In genomic region chr16:29330948-29331347, GRCm38 (mm10) we compare ENCODE assay signal across 23 mouse cellular contexts. TPM values are rescaled to one million over a fixed set of nuclear protein-coding genes. Genes with fewer than 3 reads are reported as not detected.
A peak's percentile ranks its signal among the peaks of the same experiment; 100 is the strongest.
DNase-seq lines count a peak whose midpoint lies in the region; ATAC-seq and TF ChIP-seq lines count a peak whose summit lies in the region.
"Had no signal": no experiment of that assay in that cellular context is flagged by ENCODE, and none has a peak within 500 bp of the region (broad histone marks: within the 10 kb centered on the region; RNA-seq: fewer than 3 reads in every experiment).

No protein-coding gene starts in this region.

- H3K4me1 ChIP-seq in heart, embryonic 15.5 days (replicated peaks) = no peaks in the 10 kb centered on the region
- peaks cover 3% of the 10 kb centered on the region; the same call in 1 of the 2 replicates for H3K4me1 ChIP-seq in kidney, embryonic 16.5 days (ENCODE audit: insufficient read depth, low read length)
- H3K4me1 ChIP-seq in hindbrain, postnatal 0 days (ENCODE audit: insufficient read depth, low read length) = peaks cover 12% of the 10 kb centered on the region
- H3K4me1 ChIP-seq in midbrain, postnatal 0 days (ENCODE audit: insufficient read depth, low read length) = peaks cover 10% of the 10 kb centered on the region; the same call in 1 of the 2 replicates
- H3K4me1 ChIP-seq: liver, embryonic 13.5 days had no signal

- 67% methylated on average over 5 of the region's 5 CpGs for WGBS in heart, embryonic 15.5 days
- WGBS in kidney, embryonic 16.5 days = 60% methylated on average over 5 of the region's 5 CpGs
- WGBS in hindbrain, postnatal 0 days = 58% methylated on average over 5 of the region's 5 CpGs
- WGBS in midbrain, postnatal 0 days = 70% methylated on average over 5 of the region's 5 CpGs

- TF ChIP-seq CTCF in hindbrain, postnatal 0 days (IDR thresholded peaks at IDR 0.05; ENCODE audit: low read depth) = no peak
- TF ChIP-seq CTCF in midbrain, postnatal 0 days (IDR thresholded peaks at IDR 0.05) = no peak

- H3K9ac ChIP-seq in heart, embryonic 15.5 days = no peak overlapping the region
- no peak overlapping the region for H3K9ac ChIP-seq in kidney, embryonic 16.5 days (replicated peaks; ENCODE audit: low read length)
- no peak overlapping the region for H3K9ac ChIP-seq in hindbrain, postnatal 0 days (replicated peaks; ENCODE audit: low read length)
- no peak overlapping the region for H3K9ac ChIP-seq in midbrain, postnatal 0 days (replicated peaks; ENCODE audit: low read length, poor library complexity, severe bottlenecking)
- H3K9ac ChIP-seq: kidney, embryonic 15.5 days; limb, embryonic 13.5 days; liver, embryonic 13.5 days; lung, embryonic 14.5 days; midbrain, embryonic 12.5 days had no signal

- DNase-seq in heart, adult 11 months = no peak
- DNase-seq in kidney, postnatal 36 days = no peak
- DNase-seq in hindbrain, postnatal 0 days (ENCODE audit: low spot score) = peak; percentile 34
- peak; percentile 36 for DNase-seq in midbrain, postnatal 0 days (ENCODE audit: low spot score)
- DNase-seq in adipocyte (ENCODE audit: low spot score) = no peak
- DNase-seq: adrenal gland, adult 2 months; cerebellum, adult 9-10 months; gastrocnemius, adult 2 months; heart, postnatal 4 days; layer of hippocampus, postnatal 36 days; liver, embryonic 13.5 days; thymus, postnatal 14 days had no signal

- no peak overlapping the region for H3K27ac ChIP-seq in heart, embryonic 15.5 days
- no peak overlapping the region for H3K27ac ChIP-seq in kidney, embryonic 16.5 days (ENCODE audit: low read length)
- peak overlapping the region; percentile 62 for H3K27ac ChIP-seq in hindbrain, postnatal 0 days
- H3K27ac ChIP-seq in midbrain, postnatal 0 days (ENCODE audit: low read depth, low read length) = peak overlapping the region; percentile 59; the same call in 1 of the 2 replicates
- H3K27ac ChIP-seq: embryonic facial prominence, embryonic 10.5 days; gastrocnemius, adult 2 months; kidney, embryonic 15.5 days; limb, embryonic 13.5 days; liver, embryonic 13.5 days; macrophage; midbrain, embryonic 12.5 days had no signal

- H3K36me3 ChIP-seq in heart, embryonic 15.5 days = no peaks in the 10 kb centered on the region
- no peaks in the 10 kb centered on the region for H3K36me3 ChIP-seq in kidney, embryonic 16.5 days (ENCODE audit: insufficient read depth, low read length)
- no peaks in the 10 kb centered on the region for H3K36me3 ChIP-seq in hindbrain, postnatal 0 days (ENCODE audit: insufficient read depth, low read length)
- no peaks in the 10 kb centered on the region for H3K36me3 ChIP-seq in midbrain, postnatal 0 days (ENCODE audit: insufficient read depth, low read length)
- H3K36me3 ChIP-seq: embryonic facial prominence, embryonic 10.5 days; kidney, embryonic 15.5 days; limb, embryonic 13.5 days; liver, embryonic 13.5 days; midbrain, embryonic 12.5 days had no signal

- H3K4me3 ChIP-seq in heart, embryonic 15.5 days = no peak overlapping the region
- H3K4me3 ChIP-seq in kidney, embryonic 16.5 days (ENCODE audit: low read length) = no peak overlapping the region
- no peak overlapping the region for H3K4me3 ChIP-seq in hindbrain, postnatal 0 days (ENCODE audit: low read length)
- H3K4me3 ChIP-seq in midbrain, postnatal 0 days (ENCODE audit: low read depth, low read length) = no peak overlapping the region
- H3K4me3 ChIP-seq: embryonic facial prominence, embryonic 10.5 days; gastrocnemius, adult 2 months; kidney, embryonic 15.5 days; limb, embryonic 13.5 days; liver, embryonic 13.5 days; midbrain, embryonic 12.5 days had no signal

- 0 out of 2 replicates have a peak overlapping the region, but pooled peaks have one; percentile 13 for H3K4me2 ChIP-seq in heart, embryonic 15.5 days
- H3K4me2 ChIP-seq in kidney, embryonic 16.5 days (replicated peaks; ENCODE audit: low read depth, low read length) = no peak overlapping the region
- no peak overlapping the region for H3K4me2 ChIP-seq in hindbrain, postnatal 0 days (ENCODE audit: low read depth, low read length)
- H3K4me2 ChIP-seq in midbrain, postnatal 0 days (ENCODE audit: low read depth, low read length, poor library complexity, severe bottlenecking) = no peak overlapping the region
- H3K4me2 ChIP-seq: kidney, embryonic 15.5 days; limb, embryonic 13.5 days; liver, embryonic 13.5 days; lung, embryonic 14.5 days; midbrain, embryonic 12.5 days had no signal

- ATAC-seq in heart, embryonic 15.5 days (replicated peaks; ENCODE audit: insufficient number of reproducible peaks, insufficient read depth, low FRiP score, low read depth) = no peak
- ATAC-seq in kidney, embryonic 16.5 days (ENCODE audit: low FRiP score, low TSS enrichment) = peak; percentile 23; the same call in 1 of the 2 replicates
- ATAC-seq in hindbrain, postnatal 0 days = no peak
- 0 out of 2 replicates have a peak, but pooled peaks have one; percentile 13 for ATAC-seq in midbrain, postnatal 0 days (ENCODE audit: low FRiP score)
- ATAC-seq: intestine, embryonic 16.5 days had no signal

- H3K27me3 ChIP-seq in heart, embryonic 15.5 days = no peaks in the 10 kb centered on the region
- H3K27me3 ChIP-seq in kidney, embryonic 16.5 days (ENCODE audit: insufficient read depth, low read length) = no peaks in the 10 kb centered on the region
- no peaks in the 10 kb centered on the region for H3K27me3 ChIP-seq in hindbrain, postnatal 0 days (ENCODE audit: insufficient read depth, low read length)
- no peaks in the 10 kb centered on the region for H3K27me3 ChIP-seq in midbrain, postnatal 0 days (ENCODE audit: insufficient read depth, low read length)
- H3K27me3 ChIP-seq: kidney, embryonic 15.5 days; liver, embryonic 13.5 days; midbrain, embryonic 12.5 days had no signal

- H3K9me3 ChIP-seq in heart, embryonic 15.5 days (replicated peaks) = no peaks in the 10 kb centered on the region
- H3K9me3 ChIP-seq in kidney, embryonic 16.5 days (ENCODE audit: low read length) = no peaks in the 10 kb centered on the region
- no peaks in the 10 kb centered on the region for H3K9me3 ChIP-seq in hindbrain, postnatal 0 days (ENCODE audit: low read length)
- H3K9me3 ChIP-seq in midbrain, postnatal 0 days (ENCODE audit: low read length) = no peaks in the 10 kb centered on the region
- H3K9me3 ChIP-seq: embryonic facial prominence, embryonic 10.5 days; kidney, embryonic 15.5 days; limb, embryonic 13.5 days; liver, embryonic 13.5 days; midbrain, embryonic 12.5 days had no signal

RNA-seq across cellular contexts. Expression of gene Atp13a5, which starts 47.6 kb away (rescaled TPM):
- not detected in 2 replicates for polyA plus RNA-seq in heart, embryonic 15.5 days (2015; fragmentation: Nextera tagmentation; extraction: Ambion mirVana)
- 0.04 TPM in 1 of 2 replicates, not detected in the other for polyA plus RNA-seq in kidney, embryonic 16.5 days (2015; fragmentation: Nextera tagmentation; extraction: Ambion mirVana)
- 5.6 and 8.7 TPM in 2 replicates for total RNA-seq in hindbrain, postnatal 0 days (2014; rRNA removed)
- 6.4 and 6.6 TPM in 2 replicates for polyA plus RNA-seq in hindbrain, postnatal 0 days (2015; fragmentation: Nextera tagmentation; extraction: Ambion mirVana)
- 8.2 and 9.2 TPM in 2 replicates for total RNA-seq in midbrain, postnatal 0 days (2014; rRNA removed)
- 7.4 and 7.7 TPM in 2 replicates for polyA plus RNA-seq in midbrain, postnatal 0 days (2015; fragmentation: Nextera tagmentation; extraction: Ambion mirVana)
- total RNA-seq: adrenal gland, adult 2 months; common myeloid progenitor, adult 5-6 weeks; heart, postnatal 4 days had no signal
- polyA plus RNA-seq: adrenal gland, adult 2 months; embryonic facial prominence, embryonic 10.5 days; intestine, embryonic 16.5 days; kidney, embryonic 15.5 days; liver, embryonic 13.5 days; lung, embryonic 14.5 days; macrophage; small intestine, adult 2 months had no signal

Comparison
In these comparisons a context has a peak if more than half of its experiments do, and no peak if none do; other contexts are left out.
1. ATAC-seq: peak in kidney, embryonic 16.5 days (single experiment) and midbrain, postnatal 0 days (single experiment); none in heart, embryonic 15.5 days (single experiment) and hindbrain, postnatal 0 days (single experiment).
2. H3K27ac ChIP-seq: peak in hindbrain, postnatal 0 days (single experiment) and midbrain, postnatal 0 days (single experiment); none in heart, embryonic 15.5 days (single experiment) and kidney, embryonic 16.5 days (single experiment).
3. DNase-seq: peak in hindbrain, postnatal 0 days (single experiment) and midbrain, postnatal 0 days (single experiment); none in heart, adult 11 months (single experiment), kidney, postnatal 36 days (0 of 2) and adipocyte (single experiment).